11 mouse cellular contexts compared by ENCODE assay signal in the genomic region with DNA sequence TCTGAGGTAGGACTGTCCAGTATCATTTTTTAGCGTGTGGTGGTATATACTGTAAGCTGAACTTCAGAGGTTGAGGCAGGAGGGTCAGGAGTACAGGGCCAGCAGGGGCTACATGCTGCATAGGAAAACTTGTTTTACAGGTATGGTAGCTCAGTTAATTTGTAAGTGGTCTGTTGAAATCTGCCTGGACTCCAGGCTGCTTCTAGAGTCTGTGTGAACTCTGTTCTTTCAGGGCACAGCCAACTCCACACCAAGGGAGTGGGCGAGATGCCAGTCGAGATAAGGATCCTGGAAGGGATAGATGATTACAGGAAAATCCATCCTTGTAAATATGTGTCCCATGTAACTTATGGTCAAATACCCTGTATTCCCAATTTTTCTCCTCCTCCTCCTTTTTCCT. TPM values are rescaled to one million over a fixed set of nuclear protein-coding genes. Genes with fewer than 3 reads are reported as not detected.
A peak's percentile ranks its signal among the peaks of the same experiment; 100 is the strongest.
DNase-seq lines count a peak whose midpoint lies in the region; ATAC-seq and TF ChIP-seq lines count a peak whose summit lies in the region.
"Had no signal": no experiment of that assay in that cellular context is flagged by ENCODE, and none has a peak within 500 bp of the region (broad histone marks: within the 10 kb centered on the region; RNA-seq: fewer than 3 reads in every experiment).

No protein-coding gene starts in this region.

- H3K9ac ChIP-seq in kidney, embryonic 16.5 days (replicated peaks; ENCODE audit: low read length), result no peak overlapping the region
- H3K9ac ChIP-seq in lung, embryonic 14.5 days, result no peak overlapping the region
- no peak overlapping the region for H3K9ac ChIP-seq in forebrain, embryonic 15.5 days (replicated peaks)

- TF ChIP-seq CTCF in lung, embryonic 14.5 days (IDR thresholded peaks at IDR 0.05; ENCODE audit: low read depth), result no peak

- no peaks in the 10 kb centered on the region for H3K9me3 ChIP-seq in kidney, embryonic 16.5 days (ENCODE audit: low read length)
- H3K9me3 ChIP-seq in lung, embryonic 14.5 days (ENCODE audit: low read depth, low read length), result no peaks in the 10 kb centered on the region
- no peaks in the 10 kb centered on the region for H3K9me3 ChIP-seq in forebrain, embryonic 15.5 days

- peak overlapping the region; percentile 84 for H3K27ac ChIP-seq in kidney, embryonic 16.5 days (ENCODE audit: low read length)
- H3K27ac ChIP-seq in lung, embryonic 14.5 days (ENCODE audit: low read depth), result peak overlapping the region; percentile 67
- H3K27ac ChIP-seq in forebrain, embryonic 15.5 days (replicated peaks), result no peak overlapping the region
- H3K27ac ChIP-seq: heart, adult 2 months; hindbrain, postnatal 0 days; macrophage had no signal

- peak; percentile 71 for ATAC-seq in kidney, embryonic 16.5 days (ENCODE audit: low FRiP score, low TSS enrichment)
- ATAC-seq in lung, embryonic 14.5 days (ENCODE audit: insufficient read depth), result peak; percentile 52
- ATAC-seq in forebrain, embryonic 15.5 days (replicated peaks), result no peak
- ATAC-seq: hindbrain, postnatal 0 days had no signal

- WGBS in kidney, embryonic 16.5 days, result 72% methylated on average over 3 of the region's 3 CpGs
- 48% methylated on average over 3 of the region's 3 CpGs for WGBS in lung, embryonic 14.5 days
- WGBS in forebrain, embryonic 15.5 days, result 93% methylated on average over 3 of the region's 3 CpGs

- peaks cover 32% of the 10 kb centered on the region for H3K4me1 ChIP-seq in kidney, embryonic 16.5 days (ENCODE audit: insufficient read depth, low read length)
- peaks cover 17% of the 10 kb centered on the region for H3K4me1 ChIP-seq in lung, embryonic 14.5 days (ENCODE audit: insufficient read depth)
- H3K4me1 ChIP-seq in forebrain, embryonic 15.5 days, result peaks cover 14% of the 10 kb centered on the region

- no peaks in the 10 kb centered on the region for H3K27me3 ChIP-seq in kidney, embryonic 16.5 days (ENCODE audit: insufficient read depth, low read length)
- H3K27me3 ChIP-seq in lung, embryonic 14.5 days (ENCODE audit: insufficient read depth, low read length), result no peaks in the 10 kb centered on the region
- H3K27me3 ChIP-seq in forebrain, embryonic 15.5 days, result no peaks in the 10 kb centered on the region

- 0 out of 2 replicates have a peak overlapping the region, but pooled peaks have one; percentile 6 for H3K4me3 ChIP-seq in kidney, embryonic 16.5 days (ENCODE audit: low read length)
- no peak overlapping the region for H3K4me3 ChIP-seq in lung, embryonic 14.5 days (ENCODE audit: low read depth, low read length)
- no peak overlapping the region for H3K4me3 ChIP-seq in forebrain, embryonic 15.5 days
- H3K4me3 ChIP-seq: heart, adult 2 months had no signal

- 0 out of 2 replicates have a peak, but pooled peaks cover 3% of the 10 kb centered on the region for H3K36me3 ChIP-seq in kidney, embryonic 16.5 days (ENCODE audit: insufficient read depth, low read length)
- no peaks in the 10 kb centered on the region; the same call in 1 of the 2 replicates for H3K36me3 ChIP-seq in lung, embryonic 14.5 days (ENCODE audit: insufficient read depth)
- H3K36me3 ChIP-seq in forebrain, embryonic 15.5 days, result no peaks in the 10 kb centered on the region

- DNase-seq in adrenal gland, adult 2 months, result peak; percentile 71
- DNase-seq in adrenal gland, postnatal 25 days, result peak; percentile 72
- DNase-seq in lung, embryonic 14.5 days, result peak; percentile 67
- no peak for DNase-seq in layer of hippocampus, postnatal 25 days (ENCODE audit: extremely low spot score in 1 of 2, low spot score in 1 of 2)
- no peak for DNase-seq in left cerebral cortex, adult 18-20 months (ENCODE audit: low spot score in 2 of 2)
- DNase-seq: cerebellum, adult 11 months; heart, adult 2 months had no signal

- H3K4me2 ChIP-seq in kidney, embryonic 16.5 days (replicated peaks; ENCODE audit: low read depth, low read length), result peak overlapping the region; percentile 45
- H3K4me2 ChIP-seq in lung, embryonic 14.5 days, result peak overlapping the region; percentile 69
- H3K4me2 ChIP-seq in forebrain, embryonic 15.5 days (replicated peaks), result no peak overlapping the region

RNA-seq across cellular contexts. Expression of gene Mgst1, which starts 3.3 kb away (rescaled TPM):
- total RNA-seq in adrenal gland, adult 2 months (2021), result 1,000 to 10,000 TPM; 1,146 to 3,232 TPM
- 1,083 and 2,266 TPM in 2 replicates for polyA plus RNA-seq in adrenal gland, adult 2 months (2012; rRNA removed)
- 2,017 and 2,361 TPM in 2 replicates for total RNA-seq in adrenal gland, postnatal 25 days (2021)
- polyA plus RNA-seq in kidney, embryonic 16.5 days (2015; fragmentation: Nextera tagmentation; extraction: Ambion mirVana), result 269 and 270 TPM in 2 replicates
- 160 and 186 TPM in 2 replicates for polyA plus RNA-seq in lung, embryonic 14.5 days (2014; fragmentation: Nextera tagmentation; extraction: Ambion mirVana)
- polyA plus RNA-seq in forebrain, embryonic 15.5 days (2015; fragmentation: Nextera tagmentation; extraction: Ambion mirVana), result 23.3 and 32.9 TPM in 2 replicates
- total RNA-seq in layer of hippocampus, postnatal 25 days (2021), result 10 to 100 TPM; 10.4 to 12.2 TPM
- total RNA-seq in left cerebral cortex, adult 18-20 months (2021), result 1 to 10 TPM; 6.8 to 9.6 TPM

Comparison
In these comparisons a context has a peak if more than half of its experiments do, and no peak if none do; other contexts are left out.
1. DNase-seq: peak in adrenal gland, adult 2 months (single experiment), adrenal gland, postnatal 25 days (single experiment) and lung, embryonic 14.5 days (single experiment); none in layer of hippocampus, postnatal 25 days (0 of 2) and left cerebral cortex, adult 18-20 months (0 of 2).
2. RNA of gene Mgst1, which starts 3.3 kb away (total RNA-seq): 1,146 to 3,232 TPM in adrenal gland, adult 2 months and 2,017 to 2,361 TPM in adrenal gland, postnatal 25 days; 10.4 to 12.2 TPM in layer of hippocampus, postnatal 25 days and 6.8 to 9.6 TPM in left cerebral cortex, adult 18-20 months; every median in the first group is over 10 times any median in the second.